Mouse (Mus musculus): ENCODE results near the gene Wnt4. TPM values are rescaled to one million over a fixed set of nuclear protein-coding genes. Genes with fewer than 3 reads are reported as not detected.

Gene Wnt4
- total and polyA plus RNA-seq, 3 experiments: not detected

- H3K79me2 ChIP-seq (ENCODE audit: control insufficient read depth, insufficient read depth, low read length, poor library complexity): no peaks in the 10 kb centered on the region
- H3K27ac ChIP-seq (ENCODE audit: control insufficient read depth, low read depth, low read length): no peak overlapping the region
- H3K27me3 ChIP-seq (ENCODE audit: control insufficient read depth in 1 of 2, insufficient read depth in 2 of 2, low read length in 2 of 2): no peaks in the 10 kb centered on the region
- TF ChIP-seq CTCF (IDR thresholded peaks at IDR 0.05 in 2 of 3, conservative IDR thresholded peaks at IDR 0.05 in 1 of 3; ENCODE audit: control insufficient read depth in 1 of 3, insufficient read depth in 1 of 3, low read depth in 2 of 3, low read length in 3 of 3, poor library complexity in 1 of 3, severe bottlenecking in 1 of 3) (peak; percentile 29 to 41 (median 32)), ELF1 (IDR thresholded peaks at IDR 0.05; ENCODE audit: low read depth, low read length) (no peak)
- no peak overlapping the region for H3K4me3 ChIP-seq (ENCODE audit: control insufficient read depth in 1 of 2, insufficient read depth in 1 of 2, low read depth in 2 of 2, low read length in 2 of 2)
- DNase-seq (ENCODE audit: low read depth, low spot score): no peak
- peaks cover 0 to 2% of the 10 kb centered on the region in 2 experiments; a peak in 2 of 4 replicates for H3K36me3 ChIP-seq (ENCODE audit: control insufficient read depth in 1 of 2, insufficient read depth in 2 of 2, low read length in 2 of 2)
- no peaks in the 10 kb centered on the region for H3K4me1 ChIP-seq (ENCODE audit: control insufficient read depth in 1 of 2, insufficient read depth in 2 of 2, low read length in 2 of 2)
- no peaks in the 10 kb centered on the region for H3K9me3 ChIP-seq (replicated peaks; ENCODE audit: insufficient read depth, low read length)
- H3K9ac ChIP-seq (ENCODE audit: control insufficient read depth, low read depth, low read length, poor library complexity, severe bottlenecking): no peak overlapping the region
Measured at GRCm38 (mm10) chr4:137316027-137316770, 38.9 kb downstream of the Wnt4 start.

- H3K27me3 ChIP-seq (ENCODE audit: control insufficient read depth in 1 of 2, insufficient read depth in 2 of 2, low read length in 2 of 2): no peaks in the 10 kb centered on the region
- no peak for DNase-seq (ENCODE audit: low read depth, low spot score)
- H3K4me3 ChIP-seq (ENCODE audit: control insufficient read depth in 1 of 2, insufficient read depth in 1 of 2, low read depth in 2 of 2, low read length in 2 of 2): no peak overlapping the region
- H3K79me2 ChIP-seq (ENCODE audit: control insufficient read depth, insufficient read depth, low read length, poor library complexity): no peaks in the 10 kb centered on the region
- H3K4me1 ChIP-seq (ENCODE audit: control insufficient read depth in 1 of 2, insufficient read depth in 2 of 2, low read length in 2 of 2): no peaks in the 10 kb centered on the region
- TF ChIP-seq USF1 (IDR thresholded peaks at IDR 0.05; ENCODE audit: low read depth, low read length) (no peak), UBTF (IDR thresholded peaks at IDR 0.05; ENCODE audit: borderline replicate concordance, insufficient read depth, low read depth, low read length) (no peak), MAFK (IDR thresholded peaks at IDR 0.05; ENCODE audit: borderline replicate concordance, low read depth, low read length) (no peak), ETS1 (IDR thresholded peaks at IDR 0.05; ENCODE audit: low read depth, low read length) (no peak), CHD2 (IDR thresholded peaks at IDR 0.05; ENCODE audit: low read length) (no peak), MEF2A (IDR thresholded peaks at IDR 0.05; ENCODE audit: extremely low read depth, insufficient replicate concordance, low read depth, low read length, poor library complexity, severe bottlenecking) (no peak), NRF1 (IDR thresholded peaks at IDR 0.05; ENCODE audit: insufficient read depth, low read depth, low read length, poor library complexity, severe bottlenecking) (no peak), TCF12 (IDR thresholded peaks at IDR 0.05; ENCODE audit: low read depth, low read length) (no peak), ZKSCAN1 (IDR thresholded peaks at IDR 0.05; ENCODE audit: low read depth, low read length) (no peak), HCFC1 (IDR thresholded peaks at IDR 0.05; ENCODE audit: low read depth, low read length) (no peak)
- no peak overlapping the region for H3K27ac ChIP-seq (ENCODE audit: control insufficient read depth, low read depth, low read length)
- peaks cover 0 to 24% of the 10 kb centered on the region in 2 experiments; a peak in 2 of 4 replicates for H3K36me3 ChIP-seq (ENCODE audit: control insufficient read depth in 1 of 2, insufficient read depth in 2 of 2, low read length in 2 of 2)
- no peaks in the 10 kb centered on the region for H3K9me3 ChIP-seq (replicated peaks; ENCODE audit: insufficient read depth, low read length)
- no peak overlapping the region for H3K9ac ChIP-seq (ENCODE audit: control insufficient read depth, low read depth, low read length, poor library complexity, severe bottlenecking)
Measured at GRCm38 (mm10) chr4:137324926-137325325, 47.6 kb downstream of the Wnt4 start.

- Histone ChIP-seq H3K27me3 (ENCODE audit: control insufficient read depth in 1 of 2, insufficient read depth in 2 of 2, low read length in 2 of 2) (no peaks in the 10 kb centered on the region), H3K9me3 (replicated peaks; ENCODE audit: insufficient read depth, low read length) (no peaks in the 10 kb centered on the region), H3K79me2 (ENCODE audit: control insufficient read depth, insufficient read depth, low read length, poor library complexity) (no peaks in the 10 kb centered on the region), H3K36me3 (ENCODE audit: control insufficient read depth in 1 of 2, insufficient read depth in 2 of 2, low read length in 2 of 2) (peaks cover 0 to 33% of the 10 kb centered on the region in 2 experiments; a peak in 2 of 4 replicates), H3K4me1 (ENCODE audit: control insufficient read depth in 1 of 2, insufficient read depth in 2 of 2, low read length in 2 of 2) (no peaks in the 10 kb centered on the region), H3K27ac (ENCODE audit: control insufficient read depth, low read depth, low read length) (no peak overlapping the region), H3K4me3 (ENCODE audit: control insufficient read depth in 1 of 2, insufficient read depth in 1 of 2, low read depth in 2 of 2, low read length in 2 of 2) (no peak overlapping the region), H3K9ac (ENCODE audit: control insufficient read depth, low read depth, low read length, poor library complexity, severe bottlenecking) (no peak overlapping the region)
- TF ChIP-seq JUND (IDR thresholded peaks at IDR 0.05; ENCODE audit: low read depth, low read length): no peak
- no peak for DNase-seq (ENCODE audit: low read depth, low spot score)
Measured at GRCm38 (mm10) chr4:137326494-137326893, 49.2 kb downstream of the Wnt4 start.

Data from MEL (cell line).